Mouse (Mus musculus): ENCODE data around the gene Tmem150c. TPM values are rescaled to one million over a fixed set of nuclear protein-coding genes. Genes with fewer than 3 reads are reported as not detected.

Tmem150c gene
- not detected for polyA plus RNA-seq (2012; fragmentation: generic; extraction: Trizol)

- Histone ChIP-seq H3K36me3 (ENCODE audit: control insufficient read depth, insufficient read depth) (no peaks in the 10 kb centered on the region), H3K79me2 (ENCODE audit: control insufficient read depth, insufficient read depth) (no peaks in the 10 kb centered on the region), H3K27me3 (ENCODE audit: control insufficient read depth, insufficient read depth, insufficient read length) (peaks cover 10% of the 10 kb centered on the region), H3K4me3 (no peak within 1 kb of the TSS), H3ac (ENCODE audit: control insufficient read depth, insufficient read length) (no peak within 1 kb of the TSS), H3K4me2 (ENCODE audit: low read depth) (no peak within 1 kb of the TSS)
- TF ChIP-seq E2F4 (IDR thresholded peaks at IDR 0.05; ENCODE audit: insufficient read depth) (no peak), MYOD1 (IDR thresholded peaks at IDR 0.05; ENCODE audit: control insufficient read depth in 1 of 3, insufficient read length in 2 of 3, low read depth in 2 of 3) (no peak), MYOG (IDR thresholded peaks at IDR 0.05; ENCODE audit: control insufficient read depth in 1 of 3, insufficient read depth in 1 of 3, insufficient read length in 2 of 3, low read depth in 2 of 3) (no peak), MAX (IDR thresholded peaks at IDR 0.05; ENCODE audit: low read depth) (no peak), REST (IDR thresholded peaks at IDR 0.05; ENCODE audit: insufficient read depth, insufficient read length) (no peak)
Observed at GRCm38 (mm10) chr5:100159638-100159973, at the start of gene Tmem150c. Gene Tmem150c, minus strand, starts transcription at chr5:100159808.

DNA sequence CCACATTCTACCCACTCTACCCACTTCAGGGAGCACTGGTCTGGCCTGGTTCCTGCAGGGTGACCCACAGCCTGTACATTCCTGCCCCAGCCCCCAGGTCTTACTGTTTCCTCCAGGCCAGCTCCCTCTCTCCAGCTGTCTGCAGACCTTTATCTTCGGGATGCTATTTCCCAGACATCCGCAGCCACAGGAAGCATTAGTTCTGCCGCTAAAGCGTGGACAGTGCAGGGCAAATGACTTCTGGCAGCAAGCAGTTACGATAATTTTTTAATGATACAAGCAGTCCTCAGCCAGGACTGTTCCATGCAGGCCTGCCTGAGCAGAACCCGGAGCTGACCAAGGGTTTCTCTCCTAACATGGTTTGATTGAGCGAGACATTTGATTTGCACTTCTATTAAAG, 49.5 kb upstream of the Tmem150c start:
- TF ChIP-seq MYOD1 (IDR thresholded peaks at IDR 0.05; ENCODE audit: control insufficient read depth in 1 of 3, insufficient read length in 2 of 3, low read depth in 2 of 3) (no peak), POLR2A (IDR thresholded peaks at IDR 0.05; ENCODE audit: insufficient read length, low read depth) (no peak), SRF (IDR thresholded peaks at IDR 0.05; ENCODE audit: control insufficient read depth, insufficient read length, low read depth) (no peak), MYOG (IDR thresholded peaks at IDR 0.05; ENCODE audit: control insufficient read depth in 1 of 3, insufficient read depth in 1 of 3, insufficient read length in 2 of 3, low read depth in 2 of 3) (no peak), USF1 (IDR thresholded peaks at IDR 0.05; ENCODE audit: low read depth) (no peak), TCF3 (IDR thresholded peaks at IDR 0.05; ENCODE audit: insufficient read length, low read depth) (no peak), MAX (IDR thresholded peaks at IDR 0.05; ENCODE audit: low read depth) (no peak), POLR2AphosphoS2 (IDR thresholded peaks at IDR 0.05; ENCODE audit: insufficient read length, low read depth) (no peak), TCF12 (IDR thresholded peaks at IDR 0.05; ENCODE audit: insufficient read depth, poor library complexity, severe bottlenecking) (no peak), CEBPB (IDR thresholded peaks at IDR 0.05; ENCODE audit: insufficient read depth, poor library complexity, severe bottlenecking) (no peak), E2F4 (IDR thresholded peaks at IDR 0.05; ENCODE audit: insufficient read depth) (no peak), REST (IDR thresholded peaks at IDR 0.05; ENCODE audit: insufficient read depth, insufficient read length) (no peak)
- no peaks in the 10 kb centered on the region for H3K79me2 ChIP-seq (ENCODE audit: control insufficient read depth, insufficient read depth)
- no peak overlapping the region for H3K4me3 ChIP-seq
- no peak overlapping the region for H3ac ChIP-seq (ENCODE audit: control insufficient read depth, insufficient read length)
- H3K4me2 ChIP-seq (ENCODE audit: low read depth), result no peak overlapping the region
- peaks cover 6% of the 10 kb centered on the region for H3K27me3 ChIP-seq (ENCODE audit: control insufficient read depth, insufficient read depth, insufficient read length)
- no peaks in the 10 kb centered on the region for H3K36me3 ChIP-seq (ENCODE audit: control insufficient read depth, insufficient read depth)

GRCm38 (mm10) chr5:100206675-100207074, 47.1 kb upstream of the Tmem150c start:
- TF ChIP-seq E2F4 (IDR thresholded peaks at IDR 0.05; ENCODE audit: insufficient read depth) (no peak), SRF (IDR thresholded peaks at IDR 0.05; ENCODE audit: control insufficient read depth, insufficient read length, low read depth) (no peak), TCF3 (IDR thresholded peaks at IDR 0.05; ENCODE audit: insufficient read length, low read depth) (no peak), MYOG (IDR thresholded peaks at IDR 0.05; ENCODE audit: control insufficient read depth in 1 of 3, insufficient read depth in 1 of 3, insufficient read length in 2 of 3, low read depth in 2 of 3) (no peak), POLR2AphosphoS2 (IDR thresholded peaks at IDR 0.05; ENCODE audit: insufficient read length, low read depth) (no peak), MYOD1 (IDR thresholded peaks at IDR 0.05; ENCODE audit: control insufficient read depth in 1 of 3, insufficient read length in 2 of 3, low read depth in 2 of 3) (no peak), POLR2A (IDR thresholded peaks at IDR 0.05; ENCODE audit: insufficient read length, low read depth) (no peak), USF1 (IDR thresholded peaks at IDR 0.05; ENCODE audit: low read depth) (no peak), TCF12 (IDR thresholded peaks at IDR 0.05; ENCODE audit: insufficient read depth, poor library complexity, severe bottlenecking) (no peak), REST (IDR thresholded peaks at IDR 0.05; ENCODE audit: insufficient read depth, insufficient read length) (no peak), MAX (IDR thresholded peaks at IDR 0.05; ENCODE audit: low read depth) (no peak), CEBPB (IDR thresholded peaks at IDR 0.05; ENCODE audit: insufficient read depth, poor library complexity, severe bottlenecking) (no peak)
- Histone ChIP-seq H3ac (ENCODE audit: control insufficient read depth, insufficient read length) (no peak overlapping the region), H3K36me3 (ENCODE audit: control insufficient read depth, insufficient read depth) (no peaks in the 10 kb centered on the region), H3K79me2 (ENCODE audit: control insufficient read depth, insufficient read depth) (no peaks in the 10 kb centered on the region), H3K27me3 (ENCODE audit: control insufficient read depth, insufficient read depth, insufficient read length) (no peaks in the 10 kb centered on the region), H3K4me2 (ENCODE audit: low read depth) (no peak overlapping the region), H3K4me3 (no peak overlapping the region)

GRCm38 (mm10) chr5:100205519-100206189, 46.0 kb upstream of the Tmem150c start:
- no peaks in the 10 kb centered on the region for H3K79me2 ChIP-seq (ENCODE audit: control insufficient read depth, insufficient read depth)
- no peaks in the 10 kb centered on the region for H3K27me3 ChIP-seq (ENCODE audit: control insufficient read depth, insufficient read depth, insufficient read length)
- no peaks in the 10 kb centered on the region for H3K36me3 ChIP-seq (ENCODE audit: control insufficient read depth, insufficient read depth)
- no peak overlapping the region for H3K4me2 ChIP-seq (ENCODE audit: low read depth)
- TF ChIP-seq SRF (IDR thresholded peaks at IDR 0.05; ENCODE audit: control insufficient read depth, insufficient read length, low read depth) (no peak), MAX (IDR thresholded peaks at IDR 0.05; ENCODE audit: low read depth) (no peak), TCF12 (IDR thresholded peaks at IDR 0.05; ENCODE audit: insufficient read depth, poor library complexity, severe bottlenecking) (no peak), MYOG (IDR thresholded peaks at IDR 0.05; ENCODE audit: control insufficient read depth in 1 of 3, insufficient read depth in 1 of 3, insufficient read length in 2 of 3, low read depth in 2 of 3) (no peak), MYOD1 (IDR thresholded peaks at IDR 0.05; ENCODE audit: control insufficient read depth in 1 of 3, insufficient read length in 2 of 3, low read depth in 2 of 3) (no peak), CEBPB (IDR thresholded peaks at IDR 0.05; ENCODE audit: insufficient read depth, poor library complexity, severe bottlenecking) (no peak), REST (IDR thresholded peaks at IDR 0.05; ENCODE audit: insufficient read depth, insufficient read length) (no peak), POLR2AphosphoS2 (IDR thresholded peaks at IDR 0.05; ENCODE audit: insufficient read length, low read depth) (no peak), E2F4 (IDR thresholded peaks at IDR 0.05; ENCODE audit: insufficient read depth) (no peak), USF1 (IDR thresholded peaks at IDR 0.05; ENCODE audit: low read depth) (no peak), TCF3 (IDR thresholded peaks at IDR 0.05; ENCODE audit: insufficient read length, low read depth) (no peak), POLR2A (IDR thresholded peaks at IDR 0.05; ENCODE audit: insufficient read length, low read depth) (no peak)
- H3ac ChIP-seq (ENCODE audit: control insufficient read depth, insufficient read length), result no peak overlapping the region
- H3K4me3 ChIP-seq, result no peak overlapping the region

All from myocyte (in vitro differentiated cells).